ENCODE assay signal across 2 mouse cellular contexts in genomic region chr9:108135679-108136078, GRCm38 (mm10). TPM values are rescaled to one million over a fixed set of nuclear protein-coding genes. Genes with fewer than 3 reads are reported as not detected.
"Had no signal": no experiment of that assay in that cellular context is flagged by ENCODE, and none has a peak within 500 bp of the region (broad histone marks: within the 10 kb centered on the region; RNA-seq: fewer than 3 reads in every experiment).

No protein-coding gene starts in this region.

RNA-seq across cellular contexts. Expression of gene Mst1, which starts 55.4 kb away (rescaled TPM):
- total RNA-seq: neutrophil, adult 5-6 weeks had no signal
- polyA plus RNA-seq: neural tube, embryonic 15.5 days had no signal
